Mouse (Mus musculus) bone marrow, adult 2 months (tissue): ENCODE data around the gene Dpep3.

Experiments
- CTCF ChIP-seq: fragments of 200-500 bp; IDR thresholded peaks from 2 replicates; pipeline ENCODE4 v1.5.1; 2011; ENCODE audit warnings: low read length, control low read depth; ENCODE audit not compliant: control insufficient read depth, insufficient read depth
- POLR2A ChIP-seq: fragments of 200-500 bp; IDR thresholded peaks from 2 replicates; pipeline ENCODE4 v1.6.1; 2011; ENCODE audit warnings: low read depth, mild to moderate bottlenecking, control low read depth, low read length, borderline replicate concordance; ENCODE audit not compliant: control insufficient read depth

DNA sequence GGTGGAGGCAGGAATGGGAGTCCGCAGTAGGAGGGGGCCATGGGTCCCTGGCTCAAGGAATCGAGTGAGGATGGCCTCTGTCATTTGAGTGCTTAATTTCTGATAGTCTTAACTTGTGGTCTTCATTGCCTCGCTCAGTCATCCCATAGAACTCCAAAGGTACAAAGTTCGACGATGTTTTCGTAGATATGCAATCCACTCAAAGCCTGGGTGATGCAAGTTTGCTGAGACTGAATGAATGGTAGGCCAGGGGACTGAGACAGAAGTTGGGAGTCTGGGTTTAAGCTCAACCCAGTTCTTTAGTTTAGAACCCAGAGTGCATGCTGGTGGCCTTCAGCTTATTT, 32.4 kb upstream of the Dpep3 start, which contains the start of gene Ddx28:
- TF ChIP-seq CTCF (no peak), POLR2A (no peak)
